Mouse (Mus musculus) liver, embryonic 16.5 days (tissue): ENCODE results near the gene Oxct2b. TPM values are rescaled to one million over a fixed set of nuclear protein-coding genes. Genes with fewer than 3 reads are reported as not detected.

ENCODE experiments used
- ATAC-seq: fragments of 200-750 bp; cut with Nextera tagmentation; 2 replicates; pipeline ENCODE4 v1.8.0; 2017; ENCODE audit warnings: low read depth, mild to moderate bottlenecking, moderate number of reproducible peaks, moderate library complexity
- H3K27ac ChIP-seq: fragments of 300-500 bp; sonication (generic); 2 replicates; pipeline ENCODE4 v1.5.1; 2014; ENCODE audit warnings: mild to moderate bottlenecking, low read length
- H3K27me3 ChIP-seq: fragments of 300-500 bp; sonication (generic); 2 replicates; pipeline ENCODE4 v1.6.1; 2014; ENCODE audit warnings: low read depth, low read length, mixed read lengths; ENCODE audit not compliant: control insufficient read depth, insufficient read depth
- H3K36me3 ChIP-seq: fragments of 300-500 bp; sonication (generic); 2 replicates; pipeline ENCODE4 v1.6.1; 2014; ENCODE audit warnings: mild to moderate bottlenecking; ENCODE audit not compliant: control insufficient read depth, insufficient read depth
- H3K4me1 ChIP-seq: fragments of 300-500 bp; sonication (generic); 2 replicates; pipeline ENCODE4 v1.6.1; 2014; ENCODE audit warnings: low read depth, low read length, mixed read lengths; ENCODE audit not compliant: control insufficient read depth
- H3K4me2 ChIP-seq: fragments of 300-500 bp; sonication (generic); 2 replicates; pipeline ENCODE4 v1.6.1; 2014; ENCODE audit warnings: low read depth, low read length, mixed read lengths
- H3K4me3 ChIP-seq: fragments of 300-500 bp; sonication (generic); 2 replicates; pipeline ENCODE4 v1.5.1; 2014; ENCODE audit warnings: low read depth, mild to moderate bottlenecking, low read length
- H3K9ac ChIP-seq: fragments of 300-500 bp; sonication (generic); 2 replicates; pipeline ENCODE4 v1.6.1; 2014; ENCODE audit warnings: low read depth, low read length
- H3K9me3 ChIP-seq: fragments of 300-500 bp; sonication (generic); replicated peaks from 2 replicates; pipeline ENCODE4 v1.6.1; 2016; ENCODE audit warnings: low read length; ENCODE audit not compliant: control insufficient read depth
- WGBS: fragments of 180-500 bp; shearing (Covaris S2); extraction: QIAGEN DNeasy Blood & Tissue Kit; methylation state at CpG from one replicate; pipeline ENCODE4 v1.1.7; 2014; ENCODE audit not compliant: insufficient replicate concordance; 5-methylcytosine and 5-hydroxymethylcytosine counted together
- polyA plus RNA-seq: library from polyadenylated mRNA; unstranded; fragments of >200 nt; fragmentation: Nextera tagmentation; extraction: Ambion mirVana; gene quantifications from 2 replicates; pipeline ENCODE4 v1.2.1, GENCODE M21; 2015

The Oxct2b gene
- polyA plus RNA-seq, 1 experiment from 2014 or later: 0.06 TPM

DNA sequence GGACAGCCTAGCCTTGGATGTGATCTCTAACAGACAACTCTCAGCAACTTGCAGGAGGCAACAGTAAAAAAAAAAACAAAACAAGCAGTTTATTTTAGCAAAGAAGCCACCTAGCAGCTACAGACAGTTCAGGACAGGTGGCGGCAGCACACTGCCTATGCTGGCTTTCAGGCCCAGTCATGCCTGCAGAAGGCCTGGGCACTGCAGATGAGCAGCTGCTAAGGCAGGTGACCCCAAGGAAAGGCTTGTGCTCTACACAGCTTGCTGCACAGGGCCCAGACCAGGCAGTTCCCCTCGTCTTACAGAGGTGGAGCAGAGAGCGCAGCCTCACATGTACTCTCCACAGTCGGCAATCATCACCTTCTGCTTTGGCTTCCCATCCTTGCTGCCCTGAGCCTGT is 11.0 kb downstream of the Oxct2b start:
- no peaks in the 10 kb centered on the region for H3K27me3 ChIP-seq
- peaks cover 27% of the 10 kb centered on the region for H3K36me3 ChIP-seq
- no peak overlapping the region for H3K4me2 ChIP-seq
- no peaks in the 10 kb centered on the region for H3K9me3 ChIP-seq
- WGBS: 80% methylated on average over 4 of the region's 4 CpGs
- no peak overlapping the region for H3K27ac ChIP-seq
- ATAC-seq: no peak
- no peaks in the 10 kb centered on the region for H3K4me1 ChIP-seq
- H3K4me3 ChIP-seq: no peak overlapping the region
- no peak overlapping the region for H3K9ac ChIP-seq

DNA sequence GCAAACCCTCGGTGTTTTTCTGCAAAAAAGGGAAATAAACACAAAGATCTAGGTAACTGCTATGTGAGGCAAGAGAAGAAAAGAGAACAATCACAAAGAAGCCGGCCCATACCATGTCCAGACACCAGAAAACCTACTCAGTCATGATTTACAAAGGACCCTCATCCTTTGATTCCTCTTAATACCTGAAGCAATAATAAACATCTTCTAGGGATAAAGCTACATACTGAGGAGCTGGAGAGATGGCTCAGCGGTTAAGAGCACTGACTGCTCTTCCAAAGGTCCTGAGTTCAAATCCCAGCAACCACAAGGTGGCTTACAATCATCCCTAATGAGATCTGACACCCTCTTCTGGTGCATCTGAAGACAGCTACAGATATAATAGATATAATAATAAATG is 21.5 kb downstream of the Oxct2b start:
- H3K4me2 ChIP-seq: no peak overlapping the region
- no peak overlapping the region for H3K9ac ChIP-seq
- H3K9me3 ChIP-seq: no peaks in the 10 kb centered on the region
- WGBS: 55% methylated on average over 3 of the region's 3 CpGs
- peaks cover 9% of the 10 kb centered on the region for H3K4me1 ChIP-seq
- ATAC-seq: no peak
- no peak overlapping the region for H3K4me3 ChIP-seq
- H3K27me3 ChIP-seq: no peaks in the 10 kb centered on the region
- no peak overlapping the region for H3K27ac ChIP-seq
- H3K36me3 ChIP-seq: peaks cover 14% of the 10 kb centered on the region

- no peaks in the 10 kb centered on the region for H3K9me3 ChIP-seq
- under 1% methylated on average over 34 of the region's 34 CpGs for WGBS
- H3K27ac ChIP-seq: peak within 1 kb of the TSS; percentile 54
- no peaks in the 10 kb centered on the region for H3K27me3 ChIP-seq
- ATAC-seq: peak; percentile 97
- H3K36me3 ChIP-seq: no peaks in the 10 kb centered on the region; the same call in 1 of the 2 replicates
- peaks cover 9% of the 10 kb centered on the region for H3K4me1 ChIP-seq
- peak within 1 kb of the TSS; percentile 74 for H3K4me3 ChIP-seq
- H3K9ac ChIP-seq: peak within 1 kb of the TSS; percentile 58
- H3K4me2 ChIP-seq: peak within 1 kb of the TSS; percentile 70
Observed at GRCm38 (mm10) chr4:123139513-123140154, 23.6 kb downstream of the Oxct2b start, which contains the start of gene Ppie. Ppie (minus strand) TSS chr4:123139951.

DNA sequence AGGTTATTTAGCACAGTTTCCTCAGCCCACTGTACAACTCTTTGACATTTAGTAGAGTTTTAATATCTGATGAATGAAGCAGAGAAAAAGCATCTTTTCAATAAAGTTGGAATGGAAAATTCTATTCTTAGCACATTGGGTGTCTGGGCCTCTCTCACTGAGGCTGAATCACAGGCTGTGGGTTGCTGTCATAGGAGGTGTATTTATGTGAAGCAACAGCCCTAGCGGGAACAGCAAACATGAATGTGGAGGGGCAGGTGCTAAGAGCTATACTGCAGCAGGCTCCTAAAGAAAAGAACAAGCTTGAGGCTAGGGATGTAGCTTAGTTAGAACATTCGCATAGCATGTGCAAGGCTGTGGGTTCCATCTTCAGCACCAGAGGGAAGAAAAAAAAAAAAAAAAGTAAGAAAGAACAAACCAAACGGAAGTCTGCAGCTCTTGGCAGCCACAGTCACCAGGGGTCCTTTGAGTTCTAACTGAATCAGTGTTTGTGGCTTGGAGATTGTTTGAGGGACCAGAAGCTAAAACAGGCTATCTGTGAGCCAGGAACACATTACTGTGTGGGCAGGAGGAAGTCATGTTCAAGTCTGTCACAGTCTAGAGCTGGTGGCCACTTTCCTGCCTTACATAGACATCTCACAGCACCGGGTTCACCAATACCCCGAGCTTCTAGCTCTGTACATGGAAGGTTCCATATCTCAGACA is 31.5 kb downstream of the Oxct2b start:
- ATAC-seq: no peak

GRCm38 (mm10) chr4:123152003-123152402 is 35.9 kb downstream of the Oxct2b start:
- Histone ChIP-seq H3K27ac (no peak overlapping the region), H3K9ac (no peak overlapping the region), H3K9me3 (no peaks in the 10 kb centered on the region), H3K4me3 (no peak overlapping the region), H3K4me1 (no peaks in the 10 kb centered on the region), H3K27me3 (no peaks in the 10 kb centered on the region), H3K4me2 (no peak overlapping the region), H3K36me3 (no peaks in the 10 kb centered on the region)
- ATAC-seq: no peak
- 65% methylated on average over 4 of the region's 4 CpGs for WGBS

More for the DNA sequence above, 31.5 kb downstream of the Oxct2b start:
- Histone ChIP-seq H3K27me3 (no peaks in the 10 kb centered on the region), H3K9me3 (no peaks in the 10 kb centered on the region), H3K9ac (no peak overlapping the region), H3K27ac (no peak overlapping the region), H3K36me3 (no peaks in the 10 kb centered on the region), H3K4me3 (no peak overlapping the region), H3K4me2 (no peak overlapping the region), H3K4me1 (no peaks in the 10 kb centered on the region)
- WGBS: 17% methylated on average over 5 of the region's 5 CpGs

GRCm38 (mm10) chr4:123152976-123153375 is 36.9 kb downstream of the Oxct2b start:
- no peak overlapping the region for H3K9ac ChIP-seq
- no peak overlapping the region for H3K4me2 ChIP-seq
- no peak overlapping the region for H3K27ac ChIP-seq
- no peak for ATAC-seq
- H3K36me3 ChIP-seq: no peaks in the 10 kb centered on the region
- no peaks in the 10 kb centered on the region for H3K4me1 ChIP-seq
- H3K9me3 ChIP-seq: no peaks in the 10 kb centered on the region
- H3K4me3 ChIP-seq: no peak overlapping the region
- whole genome bisulfite sequencing: 43% methylated on average over 5 of the region's 5 CpGs
- H3K27me3 ChIP-seq: no peaks in the 10 kb centered on the region

DNA sequence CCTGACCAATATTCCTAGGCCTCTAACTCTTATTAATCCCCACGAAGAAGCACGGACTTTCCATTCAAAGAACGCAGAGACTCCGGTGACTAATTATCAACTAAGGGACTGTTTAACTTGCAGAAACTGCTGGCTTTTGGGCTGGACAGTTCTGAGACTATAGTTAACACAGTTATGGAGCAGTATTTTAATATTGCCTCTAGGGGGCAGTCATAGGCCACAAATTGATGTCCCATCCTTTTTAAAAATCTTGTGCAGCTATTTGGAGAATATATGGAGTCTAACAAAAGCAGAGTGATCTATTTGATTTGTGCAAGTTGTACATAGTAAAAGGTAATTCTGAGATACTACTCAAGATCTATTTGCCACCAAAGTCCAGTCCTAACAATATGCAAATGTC is 38.9 kb downstream of the Oxct2b start:
- Histone ChIP-seq H3K9ac (no peak overlapping the region), H3K4me2 (no peak overlapping the region), H3K36me3 (no peaks in the 10 kb centered on the region), H3K27me3 (no peaks in the 10 kb centered on the region), H3K4me3 (no peak overlapping the region), H3K4me1 (no peaks in the 10 kb centered on the region), H3K27ac (no peak overlapping the region), H3K9me3 (no peaks in the 10 kb centered on the region)
- no peak for ATAC-seq
- WGBS: 15% methylated on average over 4 of the region's 4 CpGs

DNA sequence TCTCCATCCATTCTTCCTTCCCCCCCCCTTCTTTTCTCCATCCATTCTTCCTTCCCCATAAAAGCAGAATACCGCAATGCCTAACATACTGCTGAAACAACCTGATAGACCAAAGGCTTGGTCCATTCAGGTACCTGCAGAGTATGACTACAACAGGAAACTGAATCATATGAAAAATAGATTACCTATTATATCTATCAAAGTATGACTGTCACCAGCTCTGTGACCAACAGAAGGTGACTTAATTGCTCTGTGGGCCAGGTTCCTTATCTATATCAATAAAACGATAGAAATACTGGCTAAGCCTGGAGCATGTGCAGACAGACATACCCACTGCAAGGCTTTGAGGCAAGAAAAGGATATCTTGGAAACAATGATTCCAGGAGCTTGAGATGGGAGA is 39.4 kb downstream of the Oxct2b start:
- no peaks in the 10 kb centered on the region for H3K27me3 ChIP-seq
- no peak overlapping the region for H3K9ac ChIP-seq
- WGBS: 37% methylated on average over 2 of the region's 2 CpGs
- H3K9me3 ChIP-seq: no peaks in the 10 kb centered on the region
- no peak overlapping the region for H3K4me3 ChIP-seq
- no peak overlapping the region for H3K4me2 ChIP-seq
- H3K4me1 ChIP-seq: no peaks in the 10 kb centered on the region
- no peaks in the 10 kb centered on the region for H3K36me3 ChIP-seq
- no peak overlapping the region for H3K27ac ChIP-seq
- no peak for ATAC-seq

DNA sequence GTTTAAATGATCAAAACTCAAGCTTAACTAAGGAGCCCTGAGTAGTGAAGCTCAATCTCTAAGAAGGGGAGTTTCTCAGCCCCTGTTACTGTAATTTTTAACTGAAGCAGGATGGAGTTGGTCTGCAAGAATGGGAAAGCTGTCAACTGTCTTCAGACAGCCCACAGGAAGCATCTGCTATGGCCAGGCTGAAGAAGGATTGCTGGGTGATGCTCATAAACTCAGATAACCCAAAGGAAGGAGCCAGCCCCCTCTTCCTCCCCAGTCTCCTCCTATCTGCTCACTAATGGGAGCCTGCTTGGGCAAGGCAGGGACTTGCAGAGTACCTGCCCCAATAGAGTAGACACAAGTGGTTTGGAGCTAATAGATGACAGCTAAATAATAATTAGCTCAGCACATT is 39.8 kb downstream of the Oxct2b start:
- Histone ChIP-seq H3K9ac (no peak overlapping the region), H3K27ac (no peak overlapping the region), H3K4me1 (no peaks in the 10 kb centered on the region), H3K27me3 (no peaks in the 10 kb centered on the region), H3K4me2 (no peak overlapping the region), H3K36me3 (no peaks in the 10 kb centered on the region), H3K9me3 (no peaks in the 10 kb centered on the region), H3K4me3 (no peak overlapping the region)
- ATAC-seq: no peak
